Mouse (Mus musculus) neural tube, embryonic 14.5 days (tissue): ENCODE measurements at regions not wholly inside any gene's neighbourhood (a gene's known extent, or its start where the extent isn't known, plus 50 kb on each side); places are given as distances from the start of the nearest gene placed in this dataset.

Experiments
- ATAC-seq: fragments of 200-750 bp; cut with Nextera tagmentation; 2 replicates; pipeline ENCODE4 v1.8.0; 2017; ENCODE audit warnings: low read depth, mild to moderate bottlenecking, moderate TSS enrichment, moderate library complexity
- H3K27ac ChIP-seq: fragments of 300-500 bp; sonication (generic); 2 replicates; pipeline ENCODE4 v1.5.1; 2014; ENCODE audit warnings: low read depth, mild to moderate bottlenecking, control low read depth, low read length, moderate library complexity, mixed read lengths
- H3K27me3 ChIP-seq: fragments of 300-500 bp; sonication (generic); 2 replicates; pipeline ENCODE4 v1.6.1; 2014; ENCODE audit warnings: low read length; ENCODE audit not compliant: control insufficient read depth, insufficient read depth
- H3K36me3 ChIP-seq: fragments of 300-500 bp; sonication (generic); 2 replicates; pipeline ENCODE4 v1.6.1; 2014; ENCODE audit warnings: low read length, mixed read lengths; ENCODE audit not compliant: control insufficient read depth, insufficient read depth
- H3K4me1 ChIP-seq: fragments of 300-500 bp; sonication (generic); 2 replicates; pipeline ENCODE4 v1.6.1; 2014; ENCODE audit warnings: low read length; ENCODE audit not compliant: control insufficient read depth, insufficient read depth
- H3K4me2 ChIP-seq: fragments of 300-500 bp; sonication (generic); 2 replicates; pipeline ENCODE4 v1.6.1; 2014; ENCODE audit warnings: mild to moderate bottlenecking, low read depth, low read length, control low read depth
- H3K4me3 ChIP-seq: fragments of 300-500 bp; sonication (generic); 2 replicates; pipeline ENCODE4 v1.5.1; 2014; ENCODE audit warnings: low read depth, low read length, control low read depth, mixed read lengths
- H3K9ac ChIP-seq: fragments of 300-500 bp; sonication (generic); replicated peaks from 2 replicates; pipeline ENCODE4 v1.6.1; 2014; ENCODE audit warnings: low read depth, mild to moderate bottlenecking, control low read depth, low read length, mixed read lengths
- H3K9me3 ChIP-seq: fragments of 300-500 bp; sonication (generic); 2 replicates; pipeline ENCODE4 v1.6.1; 2016; ENCODE audit warnings: low read length; ENCODE audit not compliant: control insufficient read depth
- WGBS: fragments of 180-500 bp; shearing (Covaris S2); extraction: QIAGEN DNeasy Blood & Tissue Kit; methylation state at CpG from one replicate; pipeline ENCODE4 v1.1.7; 2014; 5-methylcytosine and 5-hydroxymethylcytosine counted together

DNA sequence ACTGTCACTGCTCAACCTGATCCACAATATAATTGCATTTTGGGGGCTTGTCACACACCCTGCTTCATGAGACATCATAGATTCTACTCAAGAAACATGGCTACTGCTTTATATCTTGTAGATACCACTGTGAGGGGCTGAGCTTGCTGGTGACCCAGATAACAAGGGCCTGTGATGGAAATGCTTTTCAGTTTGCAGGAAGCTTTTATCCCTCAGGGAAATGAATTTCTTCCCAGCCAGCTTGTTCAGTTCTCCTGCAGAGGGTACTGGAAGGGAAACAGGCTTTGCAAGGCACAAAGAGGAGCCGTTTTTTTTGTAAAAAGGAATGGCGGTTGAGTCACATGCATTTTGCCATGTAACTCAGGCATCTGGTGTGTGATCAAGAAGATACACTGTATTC, 218.8 kb upstream of the Krr1 start:
- WGBS, result 91% methylated on average over 2 of the region's 2 CpGs
- no peaks in the 10 kb centered on the region for H3K4me1 ChIP-seq
- H3K27me3 ChIP-seq, result no peaks in the 10 kb centered on the region
- H3K4me3 ChIP-seq, result no peak overlapping the region
- ATAC-seq, result no peak
- no peaks in the 10 kb centered on the region for H3K36me3 ChIP-seq
- no peak overlapping the region for H3K9ac ChIP-seq
- no peak overlapping the region for H3K27ac ChIP-seq
- H3K4me2 ChIP-seq, result no peak overlapping the region
- H3K9me3 ChIP-seq, result no peaks in the 10 kb centered on the region

DNA sequence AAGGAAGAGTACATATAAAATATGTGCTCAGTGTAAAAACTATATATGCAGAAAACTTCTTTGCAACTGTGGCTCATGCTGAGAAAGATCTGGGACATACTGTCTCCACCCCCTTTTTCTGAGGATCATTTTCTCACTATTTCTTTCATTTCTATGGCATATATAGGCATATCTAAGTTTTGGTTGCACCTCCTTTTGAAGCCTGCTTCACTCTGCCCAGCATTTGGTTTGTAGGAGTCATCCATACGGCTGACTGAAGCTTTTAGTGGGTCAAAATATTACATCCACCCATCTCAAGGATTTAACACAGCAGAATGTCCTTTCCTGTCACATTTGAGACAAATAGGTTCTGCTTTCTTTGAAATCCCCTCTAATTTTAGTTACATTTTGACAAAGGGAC, 216.5 kb upstream of the Krr1 start:
- Histone ChIP-seq H3K27me3 (no peaks in the 10 kb centered on the region), H3K36me3 (no peaks in the 10 kb centered on the region), H3K4me2 (no peak overlapping the region), H3K27ac (no peak overlapping the region), H3K4me3 (no peak overlapping the region), H3K9ac (no peak overlapping the region), H3K4me1 (no peaks in the 10 kb centered on the region), H3K9me3 (no peaks in the 10 kb centered on the region)
- no peak for ATAC-seq
- 76% methylated on average over 1 of the region's 1 CpGs for WGBS

DNA sequence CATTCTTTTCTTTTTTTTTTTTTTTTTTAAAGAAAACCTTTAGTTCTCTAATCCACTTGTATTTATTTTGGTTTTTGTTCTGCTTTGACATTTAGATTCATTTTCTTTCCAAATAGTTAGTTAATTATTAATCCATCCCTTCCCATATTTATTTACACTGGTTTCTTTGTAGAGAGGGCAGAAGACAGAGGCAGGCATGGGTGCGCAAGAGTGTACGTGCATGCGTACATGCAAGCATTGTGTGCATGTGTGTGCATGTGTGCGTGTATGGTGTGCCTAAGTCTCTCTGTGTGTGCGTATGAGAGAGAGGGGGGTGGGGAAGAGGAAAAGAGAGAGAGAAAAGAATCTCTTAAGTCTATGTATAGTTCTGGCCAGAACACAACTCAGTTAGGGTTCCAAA, 215.9 kb upstream of the Krr1 start:
- Histone ChIP-seq H3K4me2 (no peak overlapping the region), H3K4me1 (no peaks in the 10 kb centered on the region), H3K4me3 (no peak overlapping the region), H3K36me3 (no peaks in the 10 kb centered on the region), H3K9me3 (no peaks in the 10 kb centered on the region), H3K9ac (no peak overlapping the region), H3K27ac (no peak overlapping the region), H3K27me3 (no peaks in the 10 kb centered on the region)
- WGBS, result 91% methylated on average over 5 of the region's 5 CpGs
- ATAC-seq, result no peak

DNA sequence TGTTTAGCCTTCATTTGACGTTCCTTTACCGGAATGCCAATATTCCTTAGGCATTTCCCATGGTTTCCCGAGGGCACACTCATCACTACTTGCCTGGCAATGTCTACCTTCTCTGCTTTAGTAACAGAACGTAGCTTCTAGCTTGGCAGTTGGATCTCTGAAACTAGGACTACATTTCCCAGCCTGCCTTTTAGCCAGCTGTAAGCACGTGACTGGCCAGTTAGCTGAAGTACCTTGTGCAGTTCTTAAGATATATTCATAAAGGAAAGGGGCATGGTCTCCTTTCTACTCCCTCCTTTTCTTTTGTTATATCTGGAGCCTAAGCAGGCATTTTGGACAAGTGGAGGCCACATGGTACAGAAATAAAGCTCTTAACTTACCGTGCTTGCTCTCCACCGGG, 214.8 kb upstream of the Krr1 start:
- ATAC-seq, result peak; percentile 35; the same call in 1 of the 2 replicates
- WGBS, result 79% methylated on average over 7 of the region's 7 CpGs
- H3K4me3 ChIP-seq, result no peak overlapping the region

DNA sequence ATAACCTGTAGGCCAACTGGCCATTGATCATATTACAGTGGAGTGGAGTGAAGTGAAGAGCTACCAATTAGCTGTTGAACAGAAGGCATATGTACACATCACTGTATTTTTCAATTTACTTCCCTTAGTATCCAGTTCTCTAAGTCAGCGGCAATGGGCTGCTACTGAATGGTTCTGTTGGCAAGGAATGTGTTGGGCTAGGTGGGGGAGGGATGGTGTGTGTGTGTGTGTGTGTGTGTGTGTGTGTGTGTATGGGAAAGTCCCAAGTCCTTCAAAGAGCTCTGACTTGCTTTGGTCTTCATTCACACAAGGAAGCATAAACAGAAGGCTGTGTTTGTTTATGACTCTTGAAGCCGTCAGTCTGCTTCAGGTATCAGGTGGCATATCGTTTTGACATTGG, 213.0 kb upstream of the Krr1 start:
- ATAC-seq, result no peak
- H3K36me3 ChIP-seq, result no peaks in the 10 kb centered on the region
- H3K9ac ChIP-seq, result no peak overlapping the region
- H3K4me1 ChIP-seq, result no peaks in the 10 kb centered on the region
- H3K9me3 ChIP-seq, result no peaks in the 10 kb centered on the region
- 77% methylated on average over 3 of the region's 3 CpGs for WGBS
- H3K4me2 ChIP-seq, result no peak overlapping the region
- H3K27ac ChIP-seq, result no peak overlapping the region
- no peak overlapping the region for H3K4me3 ChIP-seq
- H3K27me3 ChIP-seq, result no peaks in the 10 kb centered on the region

More for the DNA sequence above, 214.8 kb upstream of the Krr1 start:
- H3K36me3 ChIP-seq, result no peaks in the 10 kb centered on the region
- no peaks in the 10 kb centered on the region for H3K27me3 ChIP-seq
- H3K9me3 ChIP-seq, result no peaks in the 10 kb centered on the region
- no peak overlapping the region for H3K27ac ChIP-seq
- H3K4me1 ChIP-seq, result no peaks in the 10 kb centered on the region
- H3K4me2 ChIP-seq, result no peak overlapping the region
- no peak overlapping the region for H3K9ac ChIP-seq

DNA sequence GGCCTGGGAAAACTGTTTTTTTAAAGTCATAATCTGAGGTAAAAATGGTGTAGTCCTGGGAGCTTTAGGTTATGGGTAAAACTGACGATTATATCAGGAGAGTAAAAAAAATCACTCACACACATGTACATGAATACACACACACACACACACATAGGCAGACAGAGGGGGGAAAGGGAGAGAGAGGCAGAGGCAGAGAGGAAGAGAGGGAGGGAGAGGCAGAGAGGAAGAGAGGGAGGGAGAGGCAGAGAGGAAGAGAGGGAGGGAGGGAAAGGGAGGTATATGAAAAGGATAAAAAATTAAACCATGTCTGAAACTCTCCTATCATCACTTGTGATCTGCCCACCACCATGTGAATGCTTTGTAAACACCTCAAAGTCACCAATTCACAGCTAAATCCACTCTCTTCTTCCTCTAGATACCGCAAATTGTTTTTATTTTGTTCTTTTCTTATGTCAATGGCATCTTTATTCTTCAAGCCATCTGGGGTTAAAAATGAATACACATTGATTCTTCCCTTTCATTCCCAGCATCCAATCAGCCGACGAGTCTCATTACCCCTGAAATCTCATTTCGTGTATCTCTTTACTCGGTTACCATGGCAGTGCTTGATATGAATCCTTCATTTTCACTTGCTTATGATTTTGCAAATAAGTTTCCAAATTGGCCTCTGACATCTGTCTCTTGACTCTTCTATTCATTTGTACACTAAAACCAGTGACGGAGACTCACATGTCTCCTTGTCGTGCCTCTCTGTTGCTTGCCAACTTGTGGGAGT, 209.5 kb upstream of the Krr1 start:
- no peak overlapping the region for H3K4me3 ChIP-seq
- H3K9ac ChIP-seq, result no peak overlapping the region
- H3K4me1 ChIP-seq, result no peaks in the 10 kb centered on the region
- H3K4me2 ChIP-seq, result no peak overlapping the region
- H3K27ac ChIP-seq, result no peak overlapping the region
- no peaks in the 10 kb centered on the region for H3K9me3 ChIP-seq
- WGBS, result 85% methylated on average over 8 of the region's 8 CpGs
- H3K27me3 ChIP-seq, result no peaks in the 10 kb centered on the region
- no peaks in the 10 kb centered on the region for H3K36me3 ChIP-seq
- no peak for ATAC-seq

DNA sequence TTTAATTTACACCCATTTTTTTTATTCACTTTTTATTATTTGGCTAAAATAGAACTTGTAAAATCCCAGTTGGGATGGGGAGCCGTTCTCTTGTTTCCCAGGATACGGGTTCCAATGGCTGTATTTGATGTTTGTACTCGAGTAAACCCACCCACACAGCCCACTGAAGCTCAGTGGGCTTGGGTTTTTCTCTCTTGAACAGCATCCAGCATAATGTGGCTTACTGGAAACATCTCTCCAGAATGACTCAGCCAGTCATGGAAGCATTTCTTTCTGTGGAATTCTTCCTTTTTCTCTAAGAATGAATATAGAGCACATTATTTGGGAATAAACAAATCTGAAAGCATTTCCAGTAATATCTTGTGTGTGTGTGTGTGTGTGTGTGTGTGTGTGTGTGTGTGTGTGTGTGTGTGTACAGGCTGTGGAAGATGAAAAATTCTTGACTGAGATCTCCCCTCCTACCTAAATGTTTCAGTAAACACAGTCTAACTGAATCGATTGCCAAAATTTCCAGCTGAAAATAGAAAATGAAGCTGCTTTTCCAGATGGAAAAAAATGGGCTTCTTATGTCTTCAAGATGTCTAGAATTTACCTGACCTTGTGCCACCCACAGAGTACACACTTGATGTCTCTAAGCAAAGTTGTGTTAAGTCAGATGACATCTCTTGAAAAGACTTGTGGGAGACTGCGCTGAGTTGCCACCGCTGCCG, 205.3 kb upstream of the Krr1 start:
- Histone ChIP-seq H3K27me3 (no peaks in the 10 kb centered on the region), H3K27ac (no peak overlapping the region), H3K4me1 (no peaks in the 10 kb centered on the region), H3K36me3 (no peaks in the 10 kb centered on the region), H3K9me3 (no peaks in the 10 kb centered on the region), H3K4me2 (no peak overlapping the region), H3K9ac (no peak overlapping the region), H3K4me3 (no peak overlapping the region)
- 85% methylated on average over 7 of the region's 7 CpGs for WGBS
- ATAC-seq, result no peak

DNA sequence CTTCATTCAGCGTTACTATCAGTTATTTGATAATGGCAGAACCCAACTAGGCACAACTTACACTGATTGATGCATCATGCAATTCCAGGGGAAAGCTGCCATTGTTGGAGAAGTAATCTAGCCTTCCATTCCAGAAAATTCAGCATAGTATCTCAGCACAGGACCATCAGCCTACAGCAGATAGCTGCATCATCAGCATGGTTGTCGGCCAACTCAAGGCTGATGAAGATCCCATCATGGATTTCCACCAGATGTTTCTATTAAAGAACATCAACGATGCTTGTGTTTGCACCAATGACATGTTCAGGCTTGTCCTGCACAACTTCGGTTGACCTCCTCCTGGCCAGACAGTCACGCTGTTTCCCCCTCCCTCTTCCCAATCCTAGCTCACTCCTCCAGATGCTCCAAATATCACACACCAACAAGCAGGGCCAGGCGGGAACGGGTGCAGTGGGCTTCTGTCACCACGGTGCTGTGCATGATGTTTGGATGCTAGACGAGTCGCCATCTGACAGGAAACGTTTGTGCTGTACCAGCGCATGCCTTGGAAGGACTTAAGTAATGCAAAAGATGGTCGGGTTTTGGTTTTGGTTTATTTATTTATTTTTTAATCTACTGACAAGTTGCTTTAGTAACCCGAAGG, 204.5 kb upstream of the Krr1 start:
- no peak overlapping the region for H3K4me3 ChIP-seq
- H3K27ac ChIP-seq, result no peak overlapping the region
- no peak overlapping the region for H3K4me2 ChIP-seq
- ATAC-seq, result no peak
- H3K9me3 ChIP-seq, result no peaks in the 10 kb centered on the region
- no peaks in the 10 kb centered on the region for H3K27me3 ChIP-seq
- H3K4me1 ChIP-seq, result no peaks in the 10 kb centered on the region
- H3K36me3 ChIP-seq, result no peaks in the 10 kb centered on the region
- no peak overlapping the region for H3K9ac ChIP-seq
- WGBS, result 92% methylated on average over 14 of the region's 14 CpGs

DNA sequence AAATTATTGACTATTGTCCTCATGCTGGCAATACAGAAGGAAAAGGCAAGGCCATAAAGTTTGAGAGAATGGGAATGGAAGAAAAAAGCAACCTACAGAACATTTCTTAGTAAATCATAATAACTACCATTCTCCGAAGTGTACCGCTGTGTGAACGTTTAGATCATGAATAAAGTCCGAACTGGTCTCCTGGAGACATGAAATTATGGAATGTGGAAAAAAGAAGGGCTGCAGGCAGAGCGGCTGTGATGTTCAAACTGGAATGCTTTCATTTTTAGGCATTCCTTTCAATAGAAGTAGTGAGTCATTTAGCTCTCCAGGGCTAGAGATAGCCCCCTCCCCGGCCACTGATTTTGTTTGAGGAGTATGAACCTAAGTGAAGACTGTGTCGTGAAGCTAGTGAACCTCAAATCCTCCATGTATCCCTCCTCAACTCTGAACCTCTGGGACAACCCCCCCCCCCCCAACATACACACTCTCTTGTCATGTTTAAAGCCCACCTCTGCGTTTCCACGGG, 202.9 kb upstream of the Krr1 start:
- 82% methylated on average over 9 of the region's 9 CpGs for WGBS
- Histone ChIP-seq H3K9me3 (no peaks in the 10 kb centered on the region), H3K36me3 (no peaks in the 10 kb centered on the region), H3K9ac (no peak overlapping the region), H3K4me2 (no peak overlapping the region), H3K27me3 (no peaks in the 10 kb centered on the region), H3K4me1 (no peaks in the 10 kb centered on the region), H3K27ac (no peak overlapping the region), H3K4me3 (no peak overlapping the region)
- no peak for ATAC-seq
